Mouse (Mus musculus) lung, embryonic 15.5 days (tissue): Measurements from ENCODE around the gene Lgr6. TPM values are rescaled to one million over a fixed set of nuclear protein-coding genes. Genes with fewer than 3 reads are reported as not detected.
A peak's percentile ranks its signal among the peaks of the same experiment; 100 is the strongest.

ENCODE experiments used
- ATAC-seq: fragments of 200-750 bp; cut with Nextera tagmentation; 2 replicates; pipeline ENCODE4 v1.8.0; 2017; ENCODE audit warnings: moderate number of reproducible peaks, borderline replicate concordance; ENCODE audit not compliant: low FRiP score, low TSS enrichment; ENCODE audit errors: extremely low read depth
- H3K27ac ChIP-seq: fragments of 300-500 bp; sonication (generic); 2 replicates; pipeline ENCODE4 v1.5.1; 2015; ENCODE audit warnings: moderate library complexity, mild to moderate bottlenecking, inconsistent platforms
- H3K27me3 ChIP-seq: fragments of 300-500 bp; sonication (generic); 2 replicates; pipeline ENCODE4 v1.6.1; 2015; ENCODE audit warnings: inconsistent platforms
- H3K36me3 ChIP-seq: fragments of 300-500 bp; sonication (generic); 2 replicates; pipeline ENCODE4 v1.6.1; 2015; ENCODE audit warnings: inconsistent platforms
- H3K4me1 ChIP-seq: fragments of 300-500 bp; sonication (generic); 2 replicates; pipeline ENCODE4 v1.6.1; 2015; ENCODE audit warnings: inconsistent platforms
- H3K4me2 ChIP-seq: fragments of 300-500 bp; sonication (generic); 2 replicates; pipeline ENCODE4 v1.6.1; 2015; ENCODE audit warnings: inconsistent platforms, mild to moderate bottlenecking, moderate library complexity
- H3K4me3 ChIP-seq: fragments of 300-500 bp; sonication (generic); 2 replicates; pipeline ENCODE4 v1.5.1; 2015; ENCODE audit warnings: mild to moderate bottlenecking, inconsistent platforms
- H3K9ac ChIP-seq: fragments of 300-500 bp; sonication (generic); 2 replicates; pipeline ENCODE4 v1.6.1; 2015; ENCODE audit warnings: inconsistent platforms
- H3K9me3 ChIP-seq: fragments of 300-500 bp; sonication (generic); 2 replicates; pipeline ENCODE4 v1.6.1; 2016; ENCODE audit warnings: inconsistent platforms
- WGBS: fragments of 180-500 bp; shearing (Covaris S2); methylation state at CpG from one replicate; pipeline ENCODE4 v1.1.7; 2015; 5-methylcytosine and 5-hydroxymethylcytosine counted together
- polyA plus RNA-seq: library from polyadenylated mRNA; unstranded; fragments of >200 nt; fragmentation: Nextera tagmentation; extraction: Ambion mirVana; gene quantifications from 2 replicates; pipeline ENCODE4 v1.2.1, GENCODE M21; 2015

The Lgr6 gene
- polyA plus RNA-seq, 1 experiment from 2014 or later: 11.6 TPM

GRCm38 (mm10) chr1:134940863-134941262 lies 164.2 kb downstream of the Lgr6 start:
- Histone ChIP-seq H3K9me3 (no peaks in the 10 kb centered on the region), H3K27me3 (no peaks in the 10 kb centered on the region), H3K4me1 (peaks cover 18% of the 10 kb centered on the region), H3K4me2 (peak overlapping the region; percentile 3; the same call in 1 of the 2 replicates), H3K27ac (peak overlapping the region; percentile 22; the same call in 1 of the 2 replicates), H3K36me3 (no peaks in the 10 kb centered on the region), H3K9ac (no peak overlapping the region), H3K4me3 (no peak overlapping the region)
- 36% methylated on average over 4 of the region's 4 CpGs for WGBS
- ATAC-seq: no peak

- no peak for ATAC-seq
- H3K9me3 ChIP-seq: no peaks in the 10 kb centered on the region
- H3K4me1 ChIP-seq: peaks cover 18% of the 10 kb centered on the region
- WGBS: 71% methylated on average over 1 of the region's 1 CpGs
- no peak overlapping the region for H3K4me2 ChIP-seq
- H3K27ac ChIP-seq: no peak overlapping the region
- H3K27me3 ChIP-seq: no peaks in the 10 kb centered on the region
- H3K36me3 ChIP-seq: no peaks in the 10 kb centered on the region
- H3K9ac ChIP-seq: no peak overlapping the region
- H3K4me3 ChIP-seq: no peak overlapping the region
These were observed 166.8 kb downstream of the Lgr6 start for GRCm38 (mm10) chr1:134938233-134938632.

DNA sequence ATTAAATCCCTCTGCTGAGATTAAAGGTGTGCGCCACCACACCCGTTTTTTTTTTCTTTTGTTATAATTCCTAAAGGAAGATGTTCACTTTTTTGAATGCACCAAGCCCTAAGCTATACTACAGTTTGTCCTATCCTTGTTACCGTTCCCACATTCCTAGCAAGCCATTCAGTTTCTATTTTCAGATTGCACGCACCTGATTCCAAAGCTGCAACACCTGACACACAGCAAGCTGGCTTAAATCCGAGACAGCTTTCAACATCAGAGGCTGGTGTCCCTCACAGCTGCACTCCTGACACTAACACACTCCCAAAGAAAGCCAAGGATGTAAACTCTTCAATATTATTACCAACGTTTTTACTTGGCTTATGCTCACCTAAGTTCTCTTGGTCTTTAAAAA lies 168.7 kb downstream of the Lgr6 start:
- Histone ChIP-seq H3K27me3 (no peaks in the 10 kb centered on the region), H3K36me3 (no peaks in the 10 kb centered on the region), H3K27ac (no peak overlapping the region), H3K4me3 (no peak overlapping the region), H3K4me2 (no peak overlapping the region), H3K4me1 (peaks cover 8% of the 10 kb centered on the region), H3K9me3 (no peaks in the 10 kb centered on the region), H3K9ac (no peak overlapping the region)
- ATAC-seq: no peak
- 74% methylated on average over 6 of the region's 6 CpGs for WGBS

Other genes with a start within 250 kb of the Lgr6 start
- gene Ppp1r12b, start 149.3 kb downstream of the Lgr6 start, polyA plus RNA-seq: 9.4 and 11.2 TPM in 2 replicates
- 40.9 and 41.2 TPM in 2 replicates for gene Ube2t, start 142.7 kb downstream of the Lgr6 start, polyA plus RNA-seq
- 2.9 and 5.8 TPM in 2 replicates for gene Ptpn7, start 27.4 kb upstream of the Lgr6 start, polyA plus RNA-seq
- gene Arl8a, start 41.5 kb upstream of the Lgr6 start, polyA plus RNA-seq: 42.7 and 47.0 TPM in 2 replicates
- 0.10 TPM in 1 of 2 replicates, not detected in the other for gene Gpr37l1, start 62.4 kb upstream of the Lgr6 start, polyA plus RNA-seq
- gene Elf3, start 153.3 kb upstream of the Lgr6 start, polyA plus RNA-seq: 23.4 and 24.8 TPM in 2 replicates
- 102 TPM in 2 replicates for gene Rnpep, start 178.8 kb upstream of the Lgr6 start, polyA plus RNA-seq
- 186 and 192 TPM in 2 replicates for gene Timm17a, start 208.5 kb upstream of the Lgr6 start, polyA plus RNA-seq
- gene Lmod1, start 219.5 kb upstream of the Lgr6 start, polyA plus RNA-seq: 4.5 and 4.7 TPM in 2 replicates